Mouse (Mus musculus) kidney, adult 2 months (tissue): ENCODE data around the gene Lgals1.

Experiments used
- CTCF ChIP-seq: fragments of 200-500 bp; conservative IDR thresholded peaks from 2 replicates; pipeline ENCODE4 v1.5.1; 2011; ENCODE audit warnings: low read depth, mild to moderate bottlenecking, control low read depth, low read length, moderate library complexity, mixed read lengths; ENCODE audit not compliant: insufficient read depth, insufficient read length
- POLR2A ChIP-seq: fragments of 200-500 bp; IDR thresholded peaks from one replicate; pipeline ENCODE4 v1.6.1; 2011; ENCODE audit warnings: low read depth, low read length, control low read depth

GRCm38 (mm10) chr15:78901422-78901789 is 25.1 kb upstream of the Lgals1 start:
- TF ChIP-seq POLR2A: no peak
- TF ChIP-seq CTCF: no peak
